Mouse (Mus musculus) hindbrain, embryonic 11.5 days (tissue): ENCODE results near the gene Chchd3. TPM values are rescaled to one million over a fixed set of nuclear protein-coding genes. Genes with fewer than 3 reads are reported as not detected.
A peak's percentile ranks its signal among the peaks of the same experiment; 100 is the strongest.

Experiments used
- ATAC-seq: fragments of 200-750 bp; cut with Nextera tagmentation; 2 replicates; pipeline ENCODE4 v1.8.0; 2017; ENCODE audit warnings: mild to moderate bottlenecking, moderate TSS enrichment, moderate library complexity; ENCODE audit not compliant: low FRiP score
- DNase-seq: peaks from one replicate; pipeline ENCODE4 v3.0.0-alpha.2; 2015; ENCODE audit warnings: low spot score
- H3K27ac ChIP-seq: fragments of 300-500 bp; sonication (generic); 2 replicates; pipeline ENCODE4 v1.5.1; 2014; ENCODE audit warnings: mild to moderate bottlenecking, low read depth, low read length
- H3K27me3 ChIP-seq: fragments of 300-500 bp; sonication (generic); 2 replicates; pipeline ENCODE4 v1.6.1; 2014; ENCODE audit warnings: mild to moderate bottlenecking, low read length, moderate library complexity, mixed read lengths; ENCODE audit not compliant: control insufficient read depth, insufficient read depth
- H3K36me3 ChIP-seq: fragments of 300-500 bp; sonication (generic); 2 replicates; pipeline ENCODE4 v1.6.1; 2014; ENCODE audit warnings: mild to moderate bottlenecking, low read length, moderate library complexity, mixed read lengths; ENCODE audit not compliant: control insufficient read depth, insufficient read depth
- H3K4me1 ChIP-seq: fragments of 300-500 bp; sonication (generic); replicated peaks from 2 replicates; pipeline ENCODE4 v1.6.1; 2014; ENCODE audit warnings: low read length, mixed read lengths; ENCODE audit not compliant: control insufficient read depth, insufficient read depth
- H3K4me2 ChIP-seq: fragments of 300-500 bp; sonication (generic); replicated peaks from 2 replicates; pipeline ENCODE4 v1.6.1; 2014; ENCODE audit warnings: mild to moderate bottlenecking, low read depth, low read length
- H3K4me3 ChIP-seq: fragments of 300-500 bp; sonication (generic); 2 replicates; pipeline ENCODE4 v1.5.1; 2014; ENCODE audit warnings: low read depth, low read length
- H3K9ac ChIP-seq: fragments of 300-500 bp; sonication (generic); 2 replicates; pipeline ENCODE4 v1.6.1; 2014; ENCODE audit warnings: low read depth, low read length
- H3K9me3 ChIP-seq: fragments of 300-500 bp; sonication (generic); 2 replicates; pipeline ENCODE4 v1.6.1; 2016; ENCODE audit warnings: low read length; ENCODE audit not compliant: control insufficient read depth
- WGBS: fragments of 180-500 bp; shearing (Covaris S2); extraction: QIAGEN DNeasy Blood & Tissue Kit; methylation state at CpG from one replicate; pipeline ENCODE4 v1.1.7; 2014; 5-methylcytosine and 5-hydroxymethylcytosine counted together
- polyA plus RNA-seq: library from polyadenylated mRNA; unstranded; fragments of >200 nt; fragmentation: Nextera tagmentation; extraction: Ambion mirVana; gene quantifications from 2 replicates; pipeline ENCODE4 v1.2.1, GENCODE M21; 2014

Gene Chchd3
- 141 and 142 TPM in 2 replicates for polyA plus RNA-seq

DNA sequence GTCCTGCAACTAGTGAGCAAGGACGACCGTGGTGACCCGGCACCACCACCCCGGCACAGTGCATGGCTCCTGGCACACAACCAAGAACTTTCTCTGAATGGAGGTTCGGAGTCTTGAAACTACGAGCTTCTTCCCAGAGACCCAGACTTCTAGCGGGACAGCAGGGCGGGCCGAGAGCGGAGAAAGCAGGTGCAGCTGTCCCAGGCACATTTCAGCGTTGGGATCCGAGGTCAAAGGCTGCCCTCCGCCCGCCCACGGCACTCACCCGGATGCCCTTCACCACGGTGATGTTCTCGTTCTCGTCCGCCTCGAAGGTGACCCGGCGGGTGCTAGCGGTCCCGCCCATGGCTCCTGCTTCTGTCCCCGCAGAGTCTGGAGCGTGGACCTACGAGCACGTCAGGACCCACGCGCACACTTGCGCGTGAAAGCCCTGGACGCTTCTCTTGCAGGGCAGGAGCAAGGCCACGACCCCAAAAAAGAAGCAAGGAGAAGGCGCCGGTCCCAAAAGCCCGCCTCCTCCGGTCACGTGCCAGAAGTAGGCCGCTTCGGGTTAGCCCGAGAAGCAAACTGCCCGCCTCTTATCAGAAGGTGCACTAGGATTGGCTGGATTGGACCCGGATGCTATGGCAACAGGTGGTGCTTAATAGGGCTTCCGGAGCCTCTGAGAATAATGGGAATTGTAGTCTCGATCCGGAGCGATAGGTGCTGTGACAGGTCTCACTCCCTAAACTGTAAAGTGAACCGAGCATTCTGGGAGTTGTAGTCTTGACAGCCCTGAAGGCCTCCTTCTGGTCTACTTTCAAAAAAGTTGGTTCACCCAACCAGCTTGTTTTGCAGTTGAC is at the start of gene Chchd3:
Gene Chchd3, minus strand, starts transcription at position 526 of the 842 bp plus-strand sequence.
- H3K27ac ChIP-seq: no peak within 1 kb of the TSS
- WGBS: under 1% methylated on average over 50 of the region's 50 CpGs
- ATAC-seq (peak; percentile 100), DNase-seq (peak; percentile 94)
- H3K4me3 ChIP-seq: peak within 1 kb of the TSS; percentile 93
- no peaks in the 10 kb centered on the region for H3K36me3 ChIP-seq
- peak within 1 kb of the TSS; percentile 86 for H3K9ac ChIP-seq
- H3K4me1 ChIP-seq: peaks cover 2% of the 10 kb centered on the region; the same call in 1 of the 2 replicates
- H3K4me2 ChIP-seq: peak within 1 kb of the TSS; percentile 55
- H3K27me3 ChIP-seq: no peaks in the 10 kb centered on the region
- no peaks in the 10 kb centered on the region for H3K9me3 ChIP-seq

DNA sequence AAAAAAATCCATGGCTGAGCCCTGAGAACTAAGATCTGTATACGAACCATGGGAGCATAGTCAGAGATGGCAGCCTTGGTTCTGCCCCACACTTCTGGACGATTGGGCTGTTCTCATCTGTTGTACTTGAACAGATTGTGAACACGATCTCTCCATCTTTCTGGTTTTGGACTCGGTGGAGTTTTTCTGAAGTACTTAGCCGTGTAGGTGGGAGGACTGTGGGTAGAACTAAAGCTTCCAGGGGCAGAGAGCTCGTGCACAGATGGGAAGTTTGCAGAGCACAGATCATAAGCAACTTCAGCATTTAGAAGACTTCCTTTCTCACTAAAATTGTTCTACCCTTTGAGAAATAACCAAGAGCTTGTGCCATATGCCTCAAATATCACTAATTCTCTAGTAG is 44.6 kb upstream of the Chchd3 start:
- no peak for ATAC-seq
- no peaks in the 10 kb centered on the region for H3K36me3 ChIP-seq
- WGBS: 82% methylated on average over 6 of the region's 6 CpGs

DNA sequence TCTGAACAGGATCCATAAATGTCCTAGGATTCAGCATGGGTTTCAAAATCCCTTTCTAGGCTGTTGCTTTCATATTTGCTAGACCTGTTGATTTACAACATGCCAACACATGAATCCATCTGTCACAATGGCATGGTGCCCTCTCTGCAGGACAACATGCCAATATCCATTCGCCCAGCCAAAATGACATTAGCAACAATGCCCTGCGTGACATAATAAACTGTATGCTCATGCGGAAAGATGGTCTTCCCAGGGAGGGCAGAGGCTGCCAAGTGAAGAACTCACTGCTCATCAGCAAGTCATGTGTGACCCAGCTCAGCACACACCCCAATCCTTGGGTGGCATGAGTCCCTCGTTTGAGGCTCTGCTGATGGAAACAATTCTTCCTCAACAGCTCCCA is 38.8 kb upstream of the Chchd3 start:
- H3K4me3 ChIP-seq: no peak overlapping the region
- no peak overlapping the region for H3K9ac ChIP-seq
- DNase-seq (no peak), ATAC-seq (no peak)
- no peaks in the 10 kb centered on the region for H3K27me3 ChIP-seq
- 0 out of 2 replicates have a peak, but pooled peaks cover 2% of the 10 kb centered on the region for H3K4me1 ChIP-seq
- no peak overlapping the region for H3K4me2 ChIP-seq
- H3K36me3 ChIP-seq: no peaks in the 10 kb centered on the region
- WGBS: 88% methylated on average over 4 of the region's 4 CpGs
- H3K9me3 ChIP-seq: no peaks in the 10 kb centered on the region
- H3K27ac ChIP-seq: no peak overlapping the region

More for the DNA sequence above, 44.6 kb upstream of the Chchd3 start:
- no peak overlapping the region for H3K27ac ChIP-seq
- no peak overlapping the region for H3K4me2 ChIP-seq
- no peaks in the 10 kb centered on the region for H3K27me3 ChIP-seq
- DNase-seq: no peak
- H3K4me1 ChIP-seq: no peaks in the 10 kb centered on the region
- H3K9ac ChIP-seq: no peak overlapping the region
- no peaks in the 10 kb centered on the region for H3K9me3 ChIP-seq
- H3K4me3 ChIP-seq: no peak overlapping the region

DNA sequence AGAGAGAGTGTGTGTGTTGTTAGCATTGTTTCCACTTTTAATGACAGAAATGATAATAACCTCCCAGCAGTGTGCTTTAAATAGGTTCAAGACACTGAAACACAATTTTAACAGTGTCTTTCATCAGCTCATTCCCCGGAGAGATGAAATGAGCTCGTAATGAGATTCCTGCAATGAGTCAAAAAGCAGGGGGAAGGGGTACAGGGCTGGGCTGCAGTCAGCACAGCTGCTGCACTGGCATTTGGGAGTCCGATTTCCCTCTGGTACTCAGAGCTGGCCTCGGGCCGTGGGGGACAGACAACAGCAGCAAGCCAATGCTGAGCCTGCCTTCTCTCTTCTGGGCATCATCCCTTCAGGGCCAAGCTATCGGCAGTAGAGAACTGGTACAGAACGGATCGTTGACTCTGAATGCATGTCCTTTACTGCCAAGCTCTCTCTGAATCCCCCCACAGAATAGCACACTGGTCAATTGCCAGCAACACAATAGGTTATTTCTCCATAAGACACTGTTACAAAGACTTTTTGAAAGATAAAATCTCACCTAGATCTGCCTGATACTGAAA is 34.7 kb upstream of the Chchd3 start:
- H3K27ac ChIP-seq: 0 out of 2 replicates have a peak overlapping the region, but pooled peaks have one; percentile 13
- H3K27me3 ChIP-seq: no peaks in the 10 kb centered on the region
- H3K36me3 ChIP-seq: no peaks in the 10 kb centered on the region
- ATAC-seq: 0 out of 2 replicates have a peak, but pooled peaks have one; percentile 61
- H3K4me2 ChIP-seq: no peak overlapping the region
- H3K4me3 ChIP-seq: no peak overlapping the region
- 0 out of 2 replicates have a peak, but pooled peaks cover 2% of the 10 kb centered on the region for H3K4me1 ChIP-seq
- H3K9ac ChIP-seq: no peak overlapping the region
- peak; percentile 19 for DNase-seq
- no peaks in the 10 kb centered on the region for H3K9me3 ChIP-seq
- WGBS: 44% methylated on average over 8 of the region's 8 CpGs

DNA sequence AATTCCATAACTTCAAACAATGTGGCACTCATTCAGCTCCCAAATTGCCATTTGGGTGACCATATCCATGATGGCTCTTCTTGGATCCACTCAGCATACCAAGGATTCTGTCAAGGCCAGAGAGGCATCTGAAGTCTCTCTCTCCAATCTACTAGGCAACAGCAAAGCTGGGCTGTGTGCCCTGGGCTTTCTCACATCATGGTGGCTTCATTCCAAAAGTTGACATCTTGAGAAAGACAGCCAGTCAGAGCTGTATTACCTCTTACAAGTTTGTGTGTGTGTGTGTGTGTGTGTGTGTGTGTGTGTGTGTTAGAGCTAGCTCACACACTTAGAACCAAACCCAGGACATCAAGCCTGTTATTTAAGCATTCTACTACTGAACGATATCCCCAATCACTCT is 20.1 kb upstream of the Chchd3 start:
- no peaks in the 10 kb centered on the region for H3K36me3 ChIP-seq
- no peaks in the 10 kb centered on the region for H3K4me1 ChIP-seq
- no peak overlapping the region for H3K27ac ChIP-seq
- no peak overlapping the region for H3K9ac ChIP-seq
- H3K4me3 ChIP-seq: no peak overlapping the region
- ATAC-seq (no peak), DNase-seq (no peak)
- no peaks in the 10 kb centered on the region for H3K9me3 ChIP-seq
- WGBS: 100% methylated on average over 1 of the region's 1 CpGs
- H3K27me3 ChIP-seq: no peaks in the 10 kb centered on the region
- H3K4me2 ChIP-seq: no peak overlapping the region

DNA sequence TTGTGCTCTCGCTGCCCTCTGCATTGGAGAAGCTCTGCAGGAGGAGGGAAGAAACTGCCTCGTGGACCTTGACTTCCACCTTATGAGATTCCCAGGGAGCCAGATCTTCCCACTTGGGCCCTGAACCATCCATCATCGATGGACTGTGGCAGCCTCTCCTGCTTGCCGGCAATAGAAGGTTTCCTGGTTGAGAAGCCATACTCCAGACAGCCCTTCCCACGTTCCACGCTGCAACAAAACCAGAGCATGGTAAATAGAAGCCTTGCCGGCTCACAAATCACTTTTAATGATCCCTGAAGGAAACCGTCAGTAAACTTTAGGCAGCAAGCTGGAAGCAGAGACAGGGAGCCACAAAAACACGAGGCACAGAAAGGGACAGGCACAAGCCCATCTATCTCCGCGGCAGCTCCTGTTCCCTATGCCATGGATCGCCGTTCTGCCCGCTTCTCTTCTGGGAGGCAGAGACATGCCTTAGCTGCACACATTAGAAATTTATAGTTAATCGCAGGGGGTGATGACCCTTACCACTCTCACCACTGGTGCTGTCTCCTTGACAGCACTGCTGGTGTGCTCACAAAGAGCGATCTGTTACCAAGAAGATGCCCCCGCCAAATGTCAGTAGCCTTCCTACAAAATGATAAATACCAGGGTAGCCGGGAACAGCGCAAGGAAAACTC is 18.3 kb upstream of the Chchd3 start:
- Histone ChIP-seq H3K4me2 (no peak overlapping the region), H3K9me3 (no peaks in the 10 kb centered on the region), H3K4me1 (no peaks in the 10 kb centered on the region), H3K36me3 (no peaks in the 10 kb centered on the region), H3K9ac (no peak overlapping the region), H3K27ac (no peak overlapping the region), H3K4me3 (no peak overlapping the region), H3K27me3 (no peaks in the 10 kb centered on the region)
- ATAC-seq (no peak), DNase-seq (no peak)
- WGBS: 74% methylated on average over 19 of the region's 19 CpGs

DNA sequence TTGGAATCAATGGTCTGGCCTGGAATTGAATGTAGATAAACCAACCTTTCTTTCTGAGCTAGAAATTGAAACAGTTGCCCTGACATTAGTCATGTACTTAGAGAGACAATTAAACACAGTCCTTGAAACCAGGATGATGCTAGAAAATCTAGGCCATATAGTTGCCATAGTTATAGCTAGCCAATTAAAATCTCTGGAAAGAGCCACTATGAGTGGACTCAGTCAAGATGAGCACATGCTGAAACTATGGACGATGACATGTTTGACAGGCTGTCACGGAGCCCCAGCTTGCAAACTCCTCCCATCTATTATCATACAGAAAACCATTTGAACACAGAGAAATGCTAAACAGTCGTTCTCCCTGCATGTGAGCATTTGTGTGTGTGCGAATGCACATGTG is 6.4 kb upstream of the Chchd3 start:
- Histone ChIP-seq H3K27me3 (no peaks in the 10 kb centered on the region), H3K27ac (no peak overlapping the region), H3K36me3 (no peaks in the 10 kb centered on the region), H3K9me3 (no peaks in the 10 kb centered on the region), H3K4me3 (no peak overlapping the region), H3K4me2 (no peak overlapping the region), H3K9ac (no peak overlapping the region), H3K4me1 (no peaks in the 10 kb centered on the region)
- ATAC-seq (no peak), DNase-seq (no peak)
- 77% methylated on average over 4 of the region's 4 CpGs for WGBS

DNA sequence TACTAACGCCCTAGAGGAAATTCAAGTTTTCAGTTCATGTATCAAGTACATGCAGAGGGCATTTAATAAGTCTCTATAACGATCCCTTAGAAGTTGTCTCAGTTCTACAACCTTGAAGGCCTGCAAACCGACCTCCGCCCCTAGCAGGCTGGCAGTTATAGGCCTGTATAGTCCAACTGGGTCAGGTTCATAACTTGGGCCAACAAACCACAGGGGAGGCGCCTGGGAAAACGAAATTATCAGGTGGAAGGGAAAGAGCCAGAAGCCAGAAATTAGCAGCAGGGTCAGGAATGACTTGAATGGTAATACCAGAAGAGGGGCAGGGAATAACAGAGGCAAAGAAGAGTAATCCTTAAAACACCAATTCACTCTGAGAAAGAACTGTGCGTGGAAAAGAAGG is 784 bp downstream of the Chchd3 start:
- no peak for DNase-seq
- no peaks in the 10 kb centered on the region for H3K9me3 ChIP-seq
- 40% methylated on average over 7 of the region's 7 CpGs for WGBS
- no peaks in the 10 kb centered on the region for H3K27me3 ChIP-seq
- H3K27ac ChIP-seq: no peak overlapping the region
- no peak for ATAC-seq
- H3K4me2 ChIP-seq: peak overlapping the region; percentile 55
- peak overlapping the region; percentile 93 for H3K4me3 ChIP-seq
- H3K36me3 ChIP-seq: no peaks in the 10 kb centered on the region
- peaks cover 2% of the 10 kb centered on the region; the same call in 1 of the 2 replicates for H3K4me1 ChIP-seq
- H3K9ac ChIP-seq: peak overlapping the region; percentile 86
